Mouse (Mus musculus) B cell, adult 2 months (primary cell): ENCODE measurements around the gene Natd1.
A peak's percentile ranks its signal among the peaks of the same experiment; 100 is the strongest.

Experiments
- DNase-seq, 2 experiments: peaks; one replicate each; pipeline ENCODE4 v3.0.0; 2022

The Natd1 gene

DNA sequence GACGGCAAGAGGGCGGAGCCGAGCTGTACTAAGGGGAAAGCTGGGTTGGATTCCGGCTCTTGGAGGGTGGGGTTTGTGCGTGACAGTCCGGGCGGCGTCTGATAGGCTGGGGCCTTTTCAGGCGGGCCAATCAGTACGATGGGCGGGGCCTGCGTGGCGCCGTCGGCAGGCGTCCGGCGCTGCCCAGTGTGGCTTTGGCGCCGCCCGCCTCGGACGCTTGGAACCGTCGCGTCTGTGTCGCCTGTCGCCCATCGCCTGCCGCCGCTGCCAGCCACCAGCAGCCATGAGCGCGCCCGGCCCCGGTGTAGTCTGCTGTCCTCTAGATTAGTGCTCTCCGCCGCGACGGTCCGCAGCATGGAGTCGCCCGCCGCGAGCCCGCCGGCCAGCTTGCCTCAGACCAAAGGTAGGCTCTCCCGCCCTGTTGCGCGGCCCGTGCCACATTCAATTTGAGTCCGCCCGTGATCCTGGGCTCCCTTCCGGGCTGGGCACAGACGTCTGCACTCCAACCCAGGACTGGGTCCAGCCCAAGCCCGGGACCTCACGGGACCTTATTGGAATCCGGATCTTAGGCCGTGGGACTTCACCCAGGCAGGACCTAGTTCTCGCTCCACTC lies 17.4 kb upstream of the Natd1 start, which contains the start of gene Map2k3:
Gene Map2k3 (plus strand): TSS at position 165 of the 613 bp plus-strand sequence.
- peak; percentile 92 to 94 for DNase-seq

DNA sequence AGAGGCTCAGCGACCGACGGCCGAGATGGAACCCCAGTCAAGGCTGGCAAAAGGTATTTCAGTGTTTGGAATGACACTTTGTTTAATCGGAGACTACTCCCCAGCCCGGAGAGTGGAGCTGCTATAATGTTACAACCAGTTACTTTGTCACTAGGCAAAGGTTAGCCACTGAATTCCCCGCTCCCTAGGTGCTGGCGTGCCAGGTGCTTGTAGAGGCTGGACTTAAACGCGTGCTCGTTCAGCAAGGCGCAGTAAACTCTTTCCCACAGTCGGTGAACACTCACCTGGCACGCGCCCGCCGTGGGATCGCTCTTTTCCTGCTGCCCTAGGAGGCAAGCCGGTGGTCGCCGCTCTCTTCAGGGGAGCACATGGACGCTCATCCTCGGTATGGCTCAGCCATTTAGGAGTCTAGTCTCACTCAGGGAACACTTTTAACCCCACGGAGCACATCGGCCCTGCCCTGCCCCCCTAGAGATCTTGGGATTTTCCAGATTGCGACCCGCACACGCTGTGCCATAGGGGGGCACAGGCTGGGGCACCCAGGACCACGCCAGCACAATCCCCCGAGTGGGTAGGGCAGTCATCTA lies 16.8 kb upstream of the Natd1 start:
- peak in 1 of 2 experiments; percentile 13 for DNase-seq

DNA sequence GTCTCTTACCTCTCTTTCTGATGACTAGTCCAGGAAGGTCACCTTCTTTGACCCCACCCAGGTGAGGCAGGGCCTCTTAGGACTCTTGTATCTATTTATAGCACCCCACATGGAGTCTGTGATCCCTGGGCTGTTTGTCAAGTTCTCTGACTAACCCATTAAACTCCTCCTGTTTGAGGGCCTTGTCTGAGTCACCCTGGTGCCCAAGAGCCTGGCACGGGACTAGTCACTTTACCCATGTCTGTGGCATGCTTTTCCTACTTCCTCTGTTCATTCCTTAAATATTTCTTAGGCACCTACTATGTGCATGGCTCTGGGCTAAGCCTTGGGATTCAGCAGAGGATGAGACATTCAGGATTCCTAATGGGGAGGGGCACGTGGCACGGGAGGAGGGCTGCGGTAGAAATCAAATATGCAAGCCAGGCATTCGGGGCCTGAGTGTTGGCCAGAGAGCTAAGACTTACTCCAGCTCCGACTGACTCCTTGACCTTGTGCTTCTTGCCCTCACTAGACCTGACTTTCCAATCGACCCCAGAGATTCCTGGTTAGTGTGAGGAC lies 16.3 kb upstream of the Natd1 start:
- no peak for DNase-seq

DNA sequence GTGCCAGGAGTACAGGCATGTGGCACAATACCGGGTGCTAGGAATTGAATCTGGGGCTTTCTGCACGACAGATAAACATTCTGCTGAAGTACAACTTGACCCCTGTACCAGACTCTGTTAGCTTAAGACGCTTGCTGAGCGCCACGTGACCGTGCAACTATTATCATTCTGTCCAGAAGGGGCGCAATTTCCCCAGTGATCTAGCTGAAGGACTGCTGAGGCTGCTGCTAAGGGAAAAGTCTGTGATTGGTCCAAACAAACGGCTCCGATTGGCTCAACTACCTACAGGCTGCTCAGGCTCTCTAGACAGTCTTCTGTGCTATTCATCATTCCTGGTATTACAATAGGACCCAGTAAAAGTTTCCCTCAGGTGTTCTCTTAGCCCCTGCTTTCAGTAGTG lies 12.7 kb upstream of the Natd1 start:
- peak; percentile 89 to 91 for DNase-seq

DNA sequence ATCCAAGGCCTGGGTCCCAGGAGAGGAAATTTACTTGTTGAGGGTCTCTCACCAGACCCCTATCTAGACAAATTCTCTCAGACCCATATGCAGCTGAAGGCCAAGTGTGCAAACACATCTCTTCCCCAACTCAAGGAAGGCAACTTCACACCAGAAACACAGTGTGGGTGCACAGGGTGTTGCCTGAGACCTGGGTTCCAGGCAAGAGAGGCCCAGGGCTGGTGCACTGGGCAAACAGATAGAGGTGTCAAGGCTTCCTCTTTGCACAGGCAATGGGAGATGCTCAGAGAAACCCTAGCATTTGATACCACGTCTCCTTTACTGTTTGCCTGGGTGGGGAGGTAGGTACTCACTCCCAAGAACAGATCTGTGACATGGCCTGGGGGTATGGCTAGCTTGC lies 10.4 kb upstream of the Natd1 start:
- no peak for DNase-seq

DNA sequence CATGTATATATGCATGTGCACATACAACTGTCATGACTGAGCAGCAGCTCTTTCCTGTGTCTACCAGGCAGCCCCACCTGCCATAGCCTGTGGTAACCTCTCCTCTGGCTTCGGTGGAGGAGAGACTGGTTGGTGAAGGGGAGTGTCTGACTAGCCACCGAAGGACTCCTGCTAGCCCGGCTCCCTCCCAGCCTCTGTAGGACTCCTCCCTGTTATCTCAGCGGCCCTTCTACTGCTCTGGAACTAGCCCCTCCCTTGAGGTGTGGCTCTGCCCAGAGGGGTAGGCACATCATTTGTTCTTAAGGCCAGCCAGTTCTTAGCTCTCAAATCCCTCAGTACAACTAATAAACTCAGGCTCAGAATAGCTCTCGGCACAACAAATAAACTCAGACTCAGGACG lies 9.9 kb upstream of the Natd1 start:
- DNase-seq: no peak

DNA sequence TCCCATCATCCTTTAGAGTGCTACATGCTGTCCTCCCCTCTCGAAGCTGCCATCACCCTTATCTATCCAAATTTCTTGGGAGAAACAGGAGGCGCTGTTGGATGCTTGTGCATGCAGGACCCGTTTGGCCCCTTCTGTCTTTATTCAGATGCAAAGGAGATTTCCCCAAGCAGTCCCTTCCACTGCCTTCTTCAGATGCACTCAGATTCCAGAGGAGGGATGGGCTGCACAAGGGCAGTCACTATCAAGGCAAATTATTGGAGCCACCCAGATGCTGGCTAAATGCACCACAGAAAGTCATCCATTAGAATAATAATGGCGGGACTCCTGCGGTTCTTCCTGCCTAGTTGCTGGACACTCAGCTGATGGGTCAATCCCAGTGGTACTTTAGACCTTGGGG lies 8.4 kb upstream of the Natd1 start:
- DNase-seq: no peak

DNA sequence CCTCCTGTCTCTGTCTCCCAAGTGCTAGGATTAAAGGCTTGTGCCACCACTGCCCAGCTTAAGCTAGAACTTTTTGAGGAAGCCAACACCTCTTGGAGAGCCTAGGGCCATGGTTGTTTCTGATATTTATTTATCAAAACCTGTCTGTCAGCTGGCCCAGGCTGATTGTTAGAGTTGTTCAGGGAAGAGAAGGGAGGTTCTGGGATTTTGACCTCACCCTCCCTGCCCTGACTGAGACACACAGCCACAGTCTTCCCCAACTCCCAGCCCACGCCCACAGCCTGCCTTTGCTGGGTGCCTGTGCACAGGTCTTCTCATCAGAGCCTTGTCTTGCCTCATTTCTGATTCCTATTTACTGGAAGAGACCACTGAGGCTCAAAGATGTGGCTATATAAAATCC lies 7.6 kb upstream of the Natd1 start:
- no peak for DNase-seq

DNA sequence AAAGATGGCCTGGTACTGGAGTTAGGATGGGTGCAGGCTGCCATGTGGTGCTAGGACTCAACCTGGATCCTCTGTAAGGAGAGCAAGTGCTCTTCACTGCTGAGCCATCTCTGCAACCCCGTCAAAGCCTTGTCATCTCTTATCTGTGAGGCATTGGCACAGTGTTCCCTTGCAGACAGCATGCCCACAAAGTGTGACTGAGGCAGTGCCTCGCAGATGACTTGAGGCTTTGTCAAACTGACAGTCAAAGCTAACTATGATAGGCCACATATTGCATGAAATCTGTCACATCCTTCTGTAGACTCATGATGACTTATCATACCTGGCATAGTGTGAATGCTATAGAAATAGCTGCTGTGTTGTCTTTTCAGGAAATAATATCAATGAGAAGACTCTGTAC lies 5.5 kb upstream of the Natd1 start:
- DNase-seq: no peak

DNA sequence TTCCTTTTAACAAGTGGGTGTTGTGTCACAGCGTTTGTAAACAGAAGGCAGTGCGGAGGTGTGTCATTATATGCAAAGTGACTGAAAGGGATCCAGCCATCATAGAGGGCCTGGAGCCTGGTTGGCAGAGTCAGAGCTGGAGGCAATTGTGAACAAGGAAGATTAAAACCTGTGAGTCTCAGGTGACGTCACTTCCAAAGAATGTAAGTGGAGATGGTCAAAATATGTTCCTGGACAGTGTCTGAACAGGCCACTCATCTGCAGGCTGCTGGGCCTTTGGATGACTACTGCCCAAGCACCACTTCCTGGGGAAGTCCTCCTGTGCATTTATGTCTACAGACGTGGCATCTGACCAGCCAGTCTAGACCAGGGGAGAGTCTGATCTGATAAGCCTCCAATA lies 651 bp upstream of the Natd1 start:
- no peak for DNase-seq

DNA sequence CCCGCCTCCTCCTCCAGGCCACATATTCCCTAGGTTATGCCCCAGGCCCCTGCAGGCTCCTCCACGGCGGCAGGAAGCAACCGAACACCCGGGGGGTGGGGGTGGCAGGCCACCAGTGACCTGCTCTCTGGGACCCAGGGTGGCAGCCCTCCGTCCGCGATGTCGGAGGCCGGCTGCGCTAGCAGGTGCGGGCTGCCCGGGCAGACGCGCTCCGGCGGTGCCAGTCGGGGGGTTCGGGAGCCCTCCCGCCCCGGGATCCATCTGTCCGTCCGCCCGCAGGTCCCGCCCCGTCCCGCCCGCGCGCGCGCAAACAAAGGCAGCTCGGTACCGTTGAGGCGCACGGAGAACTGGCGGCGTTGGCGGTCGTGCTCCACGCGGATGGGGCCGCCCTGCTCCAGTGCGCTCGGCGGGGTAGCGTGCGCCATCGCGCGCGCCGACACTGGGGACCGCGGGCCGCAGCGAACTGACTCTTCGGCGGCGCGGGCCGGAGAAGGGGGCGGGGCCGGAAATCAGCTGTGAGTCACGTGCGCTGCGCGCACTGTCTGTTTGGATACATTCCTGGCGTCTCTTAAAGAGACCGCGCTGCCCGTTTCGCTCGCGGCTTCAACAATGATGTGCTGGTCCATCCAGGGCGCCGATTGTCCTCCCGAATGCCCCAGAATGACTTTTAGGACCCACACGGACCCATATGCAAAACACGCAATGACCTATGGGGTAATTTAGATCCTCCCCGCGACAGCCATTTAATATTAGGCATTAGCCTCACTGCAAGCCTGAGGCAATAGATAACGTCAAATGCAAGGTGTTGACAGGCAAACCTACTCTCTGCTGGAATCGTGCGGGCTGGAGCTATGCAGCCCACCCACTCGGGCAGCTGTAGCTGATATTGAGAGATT lies 1.0 kb downstream of the Natd1 start:
- peak; percentile 94 for DNase-seq

DNA sequence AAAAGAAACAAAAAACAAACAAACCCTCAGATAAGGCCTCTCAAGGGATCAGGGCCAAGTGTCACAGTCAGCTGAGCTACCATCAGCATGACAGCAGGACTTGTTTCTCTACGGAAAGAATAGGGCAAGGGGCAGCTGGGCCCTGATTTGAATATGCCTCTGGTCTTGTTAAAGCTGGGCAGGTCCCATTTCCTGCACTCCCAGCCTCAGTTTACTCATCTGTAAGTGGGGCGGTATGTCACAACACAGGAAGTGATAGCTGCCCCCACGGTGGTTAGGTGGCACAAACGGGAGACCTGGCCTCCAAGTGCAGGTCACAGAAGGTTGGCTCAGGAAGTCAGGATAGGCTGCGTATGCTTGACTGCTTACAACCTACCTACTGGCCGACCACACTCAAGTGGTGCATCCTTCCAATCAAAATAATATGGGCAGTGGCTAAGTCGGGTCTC lies 2.0 kb downstream of the Natd1 start:
- DNase-seq: peak; percentile 51 to 55

DNA sequence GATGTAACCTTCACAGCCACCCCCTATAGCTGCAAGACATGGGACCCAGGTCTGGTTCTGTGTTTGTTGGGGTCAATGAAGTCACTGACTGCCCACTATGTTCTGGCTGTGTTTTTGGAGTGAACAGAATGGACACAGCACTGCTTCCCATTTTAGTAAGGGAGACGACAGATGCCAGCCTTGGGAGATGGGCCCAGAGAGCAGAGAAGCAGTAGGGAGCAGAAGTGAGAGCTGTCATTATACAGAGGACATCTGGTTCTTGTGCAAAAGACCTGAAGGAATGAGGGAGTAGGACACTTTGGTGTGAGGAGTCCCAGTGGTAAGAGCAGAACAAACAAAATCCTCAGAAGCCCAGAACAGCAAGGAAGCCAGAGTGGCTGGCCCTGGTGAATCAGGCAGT lies 4.9 kb downstream of the Natd1 start:
- no peak for DNase-seq

DNA sequence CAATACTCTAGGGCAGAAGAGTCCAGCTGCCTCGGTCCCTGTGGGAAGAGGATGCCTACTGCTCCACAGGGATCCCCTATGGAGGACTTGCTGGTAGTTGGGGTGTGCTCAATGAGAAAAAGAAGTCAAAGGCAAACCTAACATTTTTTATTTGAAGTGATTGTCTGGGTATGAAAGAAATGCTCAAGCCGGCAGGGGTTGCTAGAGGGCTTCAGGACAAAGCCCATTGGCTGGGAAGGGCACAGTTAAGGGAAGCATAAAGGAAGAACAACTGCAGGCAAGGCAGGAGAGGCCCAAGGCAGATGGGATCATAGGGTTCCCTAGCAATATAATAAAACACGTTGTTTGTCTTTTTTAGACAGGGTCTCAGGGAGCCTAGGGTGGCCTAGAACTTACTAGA lies 6.5 kb downstream of the Natd1 start:
- no peak for DNase-seq

DNA sequence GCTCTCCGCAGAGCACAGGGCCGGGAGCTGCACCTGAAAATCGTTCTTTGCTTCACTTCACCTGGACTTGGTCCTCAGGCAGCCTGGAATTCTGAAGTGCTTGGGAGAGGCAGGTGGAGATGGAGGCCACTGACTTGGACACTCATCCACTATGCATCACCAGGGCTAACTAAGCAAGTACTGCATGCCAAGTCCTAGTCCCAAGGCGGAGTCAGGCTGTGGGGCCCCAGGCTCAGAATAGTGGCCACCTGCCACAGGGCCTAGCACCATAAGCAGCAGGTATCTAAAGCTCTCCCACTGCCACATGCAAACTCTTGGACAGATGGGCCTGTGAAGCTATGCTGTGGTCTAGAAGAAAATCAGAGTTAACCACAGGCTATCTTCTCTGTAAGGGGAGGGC lies 8.1 kb downstream of the Natd1 start:
- DNase-seq: no peak

DNA sequence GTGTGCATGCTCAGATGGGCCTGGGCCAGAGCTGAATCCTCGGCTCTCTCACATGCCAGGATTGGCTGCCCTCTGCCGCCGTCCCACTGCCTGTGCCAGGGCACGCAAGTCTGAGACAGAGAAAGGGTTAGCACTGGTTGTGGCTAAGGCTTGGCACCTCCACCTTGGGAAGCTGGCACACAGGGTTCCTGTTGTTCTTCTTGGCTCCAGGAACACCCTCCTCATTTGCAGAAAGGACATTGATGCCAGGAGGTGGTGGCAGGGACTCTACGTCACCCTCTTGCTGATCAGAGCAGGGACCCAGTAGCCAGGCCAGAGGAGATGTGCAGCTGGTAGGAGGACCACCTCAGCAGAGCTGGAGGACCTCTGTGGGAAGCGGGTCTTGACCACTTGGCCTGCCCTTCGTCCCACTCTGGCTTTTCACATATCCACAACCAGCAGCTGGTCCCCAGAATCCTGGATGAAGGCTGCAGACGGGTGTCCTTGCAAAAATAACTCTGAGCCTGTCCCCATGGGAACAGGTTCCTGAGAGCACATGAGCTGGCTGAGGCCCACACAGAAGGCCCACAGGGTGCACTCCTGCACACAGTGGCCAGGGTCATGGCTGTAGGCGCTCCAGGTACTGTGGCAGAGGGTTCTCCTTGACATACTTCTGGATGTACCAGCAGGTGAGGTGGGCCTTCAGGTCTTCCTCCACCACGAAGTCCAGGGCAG lies 9.0 kb downstream of the Natd1 start:
- no peak for DNase-seq

DNA sequence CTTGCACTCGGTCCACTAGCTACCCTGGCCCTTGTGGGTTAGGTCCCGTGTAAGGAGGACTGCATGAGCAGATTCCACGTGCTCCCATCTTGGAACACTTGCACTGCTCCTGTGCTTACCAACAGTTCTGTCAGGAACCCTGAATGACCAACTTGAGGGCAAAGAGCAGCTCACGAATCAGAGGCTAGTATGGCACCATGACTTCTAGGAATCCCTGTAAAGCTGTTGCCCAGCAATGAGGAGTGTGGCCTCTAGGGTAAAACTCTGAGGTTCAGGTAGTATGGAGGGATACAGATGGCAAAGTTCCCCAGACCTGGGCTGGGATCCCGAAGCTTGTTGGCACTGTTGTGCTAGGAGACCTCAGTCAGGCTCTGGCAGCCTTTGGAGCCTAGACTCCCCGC lies 10.9 kb downstream of the Natd1 start:
- no peak for DNase-seq

DNA sequence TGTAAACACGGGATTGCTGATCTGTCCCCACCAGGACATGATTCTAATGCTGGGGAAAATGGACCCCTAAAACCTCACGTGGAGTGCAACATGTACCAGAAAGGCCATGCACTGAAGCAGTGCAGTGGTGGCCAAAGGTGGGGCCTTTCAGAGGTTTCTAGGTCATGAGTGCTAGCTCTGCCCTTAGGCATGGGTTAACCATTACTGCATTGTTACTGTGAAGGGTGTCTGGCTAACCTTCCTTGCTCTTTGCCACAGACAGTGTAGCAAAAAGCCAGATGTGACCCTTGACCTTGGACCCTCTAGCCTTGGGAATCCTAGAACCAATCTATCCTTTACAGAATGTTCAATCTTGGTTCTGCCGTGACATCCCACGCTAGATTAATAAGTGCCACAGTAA lies 12.1 kb downstream of the Natd1 start:
- no peak for DNase-seq

DNA sequence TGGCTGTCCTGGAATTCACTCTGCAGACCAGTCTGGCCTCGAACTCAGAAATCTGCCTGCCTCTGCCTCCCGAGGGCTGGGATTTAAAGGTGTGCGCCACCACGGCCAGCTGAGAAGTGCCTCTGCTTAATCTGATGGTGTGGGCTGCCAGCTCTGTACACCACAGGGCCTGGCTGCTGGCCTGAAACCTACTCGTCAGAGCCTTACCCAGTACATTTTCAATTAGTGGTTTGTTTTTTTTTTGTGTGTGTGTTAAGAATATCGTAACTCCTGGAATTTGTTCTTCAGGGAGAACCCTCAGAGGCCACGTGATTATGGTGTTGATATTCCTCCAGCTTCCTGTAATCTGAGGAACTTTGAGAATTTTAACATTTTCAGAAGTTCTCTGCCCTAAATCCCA lies 12.5 kb downstream of the Natd1 start:
- no peak for DNase-seq

DNA sequence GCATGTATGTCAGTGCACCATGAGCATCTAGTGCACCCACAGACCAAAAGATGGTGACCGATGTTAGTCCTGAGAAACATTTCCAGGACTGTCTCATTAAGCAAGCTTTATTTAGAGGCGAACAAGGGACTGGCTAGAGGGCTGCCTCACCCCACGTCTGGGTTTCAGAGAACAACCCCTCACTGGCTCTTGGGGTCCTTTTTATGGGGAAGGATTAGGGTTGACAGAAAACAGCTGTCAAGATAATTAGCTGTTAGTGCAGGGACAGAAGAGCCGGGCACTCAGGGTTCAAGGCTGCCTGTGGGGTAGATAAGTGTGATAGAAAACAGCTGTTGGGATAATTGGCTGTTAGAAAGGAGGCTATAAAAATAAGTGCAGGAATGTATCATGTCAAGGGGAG lies 18.6 kb downstream of the Natd1 start:
- DNase-seq: no peak

DNA sequence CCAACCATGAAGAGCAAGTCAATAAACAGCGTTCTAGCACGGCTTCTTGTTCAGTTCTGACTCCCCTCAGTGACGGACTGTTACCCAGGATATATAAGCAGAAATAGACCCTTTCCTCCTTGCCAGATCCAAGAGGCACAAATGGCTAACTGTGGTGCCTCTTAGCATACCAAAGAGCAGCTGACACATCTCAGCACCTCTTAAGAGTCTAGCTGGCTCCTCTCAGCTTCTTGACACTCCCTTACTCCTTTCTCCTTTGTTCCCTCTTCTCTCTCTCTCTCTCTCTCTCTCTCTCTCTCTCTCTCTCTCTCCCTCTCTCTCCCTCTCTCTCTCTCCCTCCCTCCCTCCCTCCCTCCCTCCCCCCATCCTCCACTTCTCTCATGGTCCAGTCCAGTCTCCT lies 23.8 kb downstream of the Natd1 start:
- DNase-seq: no peak

DNA sequence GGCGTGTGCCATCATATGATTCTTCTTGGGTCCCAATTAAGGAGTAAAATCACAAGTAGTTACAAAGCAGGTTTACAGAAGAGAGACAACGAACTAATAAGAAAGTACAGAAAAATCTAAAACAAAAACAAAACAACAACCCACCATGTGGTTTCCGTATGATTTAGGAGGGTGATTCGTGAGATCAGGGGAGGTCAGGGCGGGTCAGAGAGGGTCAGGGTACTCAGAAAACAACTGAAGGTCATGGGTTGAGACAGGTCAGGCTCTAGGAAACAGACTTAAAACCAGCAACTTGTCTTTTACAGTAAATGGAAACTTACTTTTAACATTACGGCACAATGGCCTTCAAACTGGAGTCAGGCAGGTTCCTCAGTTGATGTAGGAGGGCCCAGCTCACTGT lies 24.3 kb downstream of the Natd1 start:
- no peak for DNase-seq

DNA sequence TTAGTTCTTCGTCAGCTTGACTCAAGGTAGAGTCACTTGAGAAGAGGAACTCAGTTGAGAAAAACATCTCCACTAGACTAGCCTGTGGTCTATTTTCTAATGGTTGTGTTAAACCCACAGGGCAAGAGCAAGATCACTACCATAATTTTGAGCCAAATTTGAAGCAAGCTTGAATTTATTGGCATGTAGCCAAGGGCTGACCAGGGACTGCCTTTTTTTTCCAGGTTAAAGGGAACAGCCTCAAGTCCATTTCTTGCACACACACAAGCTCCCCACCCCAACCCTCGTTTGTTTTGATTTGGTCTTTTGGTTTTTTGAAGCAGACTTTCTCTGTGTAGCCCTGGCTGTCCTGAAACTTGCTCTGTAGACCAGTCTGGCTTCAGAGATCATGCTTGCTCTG lies 24.7 kb downstream of the Natd1 start:
- no peak for DNase-seq
